Comparison of ENCODE assay signal across 7 mouse cellular contexts in the genomic region with DNA sequence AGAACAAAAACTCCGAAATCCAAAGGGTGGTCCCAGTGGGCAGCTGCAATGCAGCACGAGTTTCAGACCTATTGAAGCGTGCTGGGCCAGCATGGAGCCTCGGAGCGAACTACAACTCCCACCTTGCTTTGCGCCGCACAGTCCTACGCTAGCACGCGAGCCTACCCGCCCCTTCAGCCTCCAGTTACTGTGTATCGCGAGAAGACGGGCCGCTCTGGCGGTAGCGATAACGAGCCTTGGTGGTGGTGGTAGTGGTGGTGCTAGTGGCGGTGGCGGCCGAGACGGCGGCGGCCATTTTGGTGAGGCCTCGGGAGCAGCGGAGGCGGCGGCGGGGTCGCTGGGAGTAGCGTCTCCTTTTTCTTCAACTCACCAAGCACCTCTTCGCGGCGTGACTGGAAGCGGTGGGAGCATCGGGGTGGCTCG. TPM values are rescaled to one million over a fixed set of nuclear protein-coding genes. Genes with fewer than 3 reads are reported as not detected.
DNase-seq lines count a peak whose midpoint lies in the region; ATAC-seq and TF ChIP-seq lines count a peak whose summit lies in the region.

A gene (plus strand): TSS at position 176 of the 423 bp plus-strand sequence.

- ATAC-seq in midbrain, embryonic 13.5 days, result peak; percentile 99

- TF ChIP-seq CTCF in spleen, adult 2 months (IDR thresholded peaks at IDR 0.05; ENCODE audit: extremely low read depth, insufficient read depth, insufficient read length, insufficient replicate concordance), result no peak

- no peaks in the 10 kb centered on the region for H3K9me3 ChIP-seq in embryonic facial prominence, embryonic 10.5 days
- no peaks in the 10 kb centered on the region for H3K9me3 ChIP-seq in limb, embryonic 10.5 days (replicated peaks)
- H3K9me3 ChIP-seq in midbrain, embryonic 13.5 days, result no peaks in the 10 kb centered on the region

- TF ChIP-seq POLR2A in spleen, adult 2 months (IDR thresholded peaks at IDR 0.05; ENCODE audit: low read depth, low read length), result peak; percentile 82

- no peaks in the 10 kb centered on the region for H3K27me3 ChIP-seq in embryonic facial prominence, embryonic 10.5 days (replicated peaks; ENCODE audit: low read depth, poor library complexity, severe bottlenecking)
- no peaks in the 10 kb centered on the region for H3K27me3 ChIP-seq in limb, embryonic 10.5 days (ENCODE audit: low read depth, poor library complexity, severe bottlenecking)
- H3K27me3 ChIP-seq in midbrain, embryonic 13.5 days, result no peaks in the 10 kb centered on the region
- H3K27me3 ChIP-seq in spleen, adult 2 months (ENCODE audit: control insufficient read depth, insufficient read depth, low read length), result no peaks in the 10 kb centered on the region

- WGBS in embryonic facial prominence, embryonic 10.5 days, result under 1% methylated on average over 37 of the region's 37 CpGs
- WGBS in limb, embryonic 10.5 days, result under 1% methylated on average over 37 of the region's 37 CpGs
- WGBS in midbrain, embryonic 13.5 days, result under 1% methylated on average over 37 of the region's 37 CpGs
- under 1% methylated on average over 37 of the region's 37 CpGs for WGBS in spleen, adult 2 months

- H3K27ac ChIP-seq in embryonic facial prominence, embryonic 10.5 days (replicated peaks), result peak within 1 kb of the TSS; percentile 99
- peak within 1 kb of the TSS; percentile 99 for H3K27ac ChIP-seq in limb, embryonic 10.5 days
- H3K27ac ChIP-seq in midbrain, embryonic 13.5 days, result peak within 1 kb of the TSS; percentile 99
- H3K27ac ChIP-seq in spleen, adult 2 months (ENCODE audit: insufficient read depth, low read length), result peak within 1 kb of the TSS; percentile 99

- peak within 1 kb of the TSS; percentile 72 for H3K4me2 ChIP-seq in midbrain, embryonic 13.5 days (replicated peaks)

- DNase-seq in adrenal gland, postnatal 10 days, result peak; percentile 96
- peak; percentile 97 for DNase-seq in embryonic facial prominence, embryonic 10.5 days (ENCODE audit: low spot score)
- no peak for DNase-seq in gonadal fat pad, adult 2 months (ENCODE audit: low read depth)
- DNase-seq in kidney, adult 11 months, result peak; percentile 98
- DNase-seq in limb, embryonic 10.5 days (ENCODE audit: low spot score), result peak; percentile 96
- DNase-seq in spleen, adult 2 months (ENCODE audit: low read depth in 1 of 2, low spot score in 2 of 2), result peak; percentile 94 to 96

- peaks cover 24% of the 10 kb centered on the region for H3K4me1 ChIP-seq in embryonic facial prominence, embryonic 10.5 days
- H3K4me1 ChIP-seq in limb, embryonic 10.5 days, result peaks cover 22% of the 10 kb centered on the region
- H3K4me1 ChIP-seq in midbrain, embryonic 13.5 days (replicated peaks), result peaks cover 29% of the 10 kb centered on the region
- no peaks in the 10 kb centered on the region; the same call in 1 of the 2 replicates for H3K4me1 ChIP-seq in spleen, adult 2 months (ENCODE audit: control insufficient read depth, insufficient read depth, insufficient read length)

- H3K9ac ChIP-seq in midbrain, embryonic 13.5 days (replicated peaks), result peak within 1 kb of the TSS; percentile 85

- peaks cover 34% of the 10 kb centered on the region for H3K36me3 ChIP-seq in embryonic facial prominence, embryonic 10.5 days (replicated peaks)
- peaks cover 37% of the 10 kb centered on the region for H3K36me3 ChIP-seq in limb, embryonic 10.5 days
- peaks cover 28% of the 10 kb centered on the region for H3K36me3 ChIP-seq in midbrain, embryonic 13.5 days
- H3K36me3 ChIP-seq in spleen, adult 2 months (ENCODE audit: control insufficient read depth, insufficient read depth, low read length), result peaks cover 9% of the 10 kb centered on the region

- peak within 1 kb of the TSS; percentile 82 for H3K4me3 ChIP-seq in embryonic facial prominence, embryonic 10.5 days
- H3K4me3 ChIP-seq in limb, embryonic 10.5 days, result peak within 1 kb of the TSS; percentile 86
- H3K4me3 ChIP-seq in midbrain, embryonic 13.5 days (replicated peaks), result peak within 1 kb of the TSS; percentile 63
- peak within 1 kb of the TSS; percentile 88 for H3K4me3 ChIP-seq in spleen, adult 2 months (ENCODE audit: extremely low read depth, insufficient read depth, insufficient read length)

RNA-seq across cellular contexts. Expression of the gene that starts here (rescaled TPM):
- total RNA-seq in adrenal gland, postnatal 10 days (2021), result 10 to 100 TPM; 70.0 to 94.2 TPM
- 55.8 and 62.8 TPM in 2 replicates for polyA plus RNA-seq in embryonic facial prominence, embryonic 10.5 days (2016; fragmentation: Nextera tagmentation; extraction: Ambion mirVana)
- 14.9 and 16.8 TPM in 2 replicates for polyA plus RNA-seq in gonadal fat pad, adult 2 months (2012; rRNA removed)
- polyA plus RNA-seq in limb, embryonic 10.5 days (2016; fragmentation: Nextera tagmentation; extraction: Ambion mirVana), result 70.9 and 80.4 TPM in 2 replicates
- polyA plus RNA-seq in midbrain, embryonic 13.5 days (2015; fragmentation: Nextera tagmentation; extraction: Ambion mirVana), result 50.3 and 68.8 TPM in 2 replicates
- polyA plus RNA-seq in spleen, adult 2 months (2012; rRNA removed), result 37.7 and 38.5 TPM in 2 replicates
